Mouse (Mus musculus) cerebellum, postnatal 14 days (tissue): ENCODE results near the gene Olfr1255.

Experiments used
- DNase-seq, 2 experiments: peaks; one replicate each; pipeline ENCODE4 v3.0.0; 2021; ENCODE audit warnings: mixed read lengths in 2 of 2

Olfr1255 gene

GRCm38 (mm10) chr2:89811751-89812150 is at the start of gene Olfr1255:
Gene Olfr1255 (plus strand): TSS chr2:89812051.
- no peak for DNase-seq

GRCm38 (mm10) chr2:89793519-89793918 is 18.3 kb upstream of the Olfr1255 start, which contains the start of gene Olfr1254:
Gene Olfr1254 (minus strand): TSS chr2:89793619.
- no peak for DNase-seq

GRCm38 (mm10) chr2:89799583-89799982 is 12.3 kb upstream of the Olfr1255 start:
- DNase-seq, result no peak

GRCm38 (mm10) chr2:89810751-89811150 is 1.1 kb upstream of the Olfr1255 start:
- no peak for DNase-seq

- no peak for DNase-seq
Observed at GRCm38 (mm10) chr2:89820216-89820615, 8.4 kb downstream of the Olfr1255 start.

GRCm38 (mm10) chr2:89841455-89841854 is 29.6 kb downstream of the Olfr1255 start, which contains the start of gene Olfr1256:
Gene Olfr1256 (minus strand): TSS chr2:89841555.
- no peak for DNase-seq

- no peak for DNase-seq
Observed at GRCm38 (mm10) chr2:89848105-89848504, 36.3 kb downstream of the Olfr1255 start, which contains the start of gene Olfr48. Gene Olfr48 (minus strand): TSS chr2:89848205.

- no peak for DNase-seq
Observed at GRCm38 (mm10) chr2:89849230-89849629, 37.4 kb downstream of the Olfr1255 start.
